Mouse (Mus musculus) limb, embryonic 14.5 days (tissue): ENCODE measurements around the gene Cltb. TPM values are rescaled to one million over a fixed set of nuclear protein-coding genes. Genes with fewer than 3 reads are reported as not detected.

Experiments used
- ATAC-seq: fragments of 200-750 bp; cut with Nextera tagmentation; 2 replicates; pipeline ENCODE4 v1.8.0; 2017; ENCODE audit warnings: low read depth, moderate number of reproducible peaks, moderate TSS enrichment; ENCODE audit not compliant: low FRiP score
- DNase-seq: peaks from one replicate; pipeline ENCODE4 v3.0.0-alpha.2; 2015; ENCODE audit warnings: low spot score
- H3K27ac ChIP-seq: fragments of 300-500 bp; sonication (generic); replicated peaks from 2 replicates; pipeline ENCODE4 v1.5.1; 2014; ENCODE audit warnings: low read depth, mild to moderate bottlenecking, low read length, moderate library complexity, mixed read lengths
- H3K27me3 ChIP-seq: fragments of 300-500 bp; sonication (generic); 2 replicates; pipeline ENCODE4 v1.6.1; 2014; ENCODE audit warnings: low read length, mixed read lengths; ENCODE audit not compliant: control insufficient read depth, insufficient read depth
- H3K36me3 ChIP-seq: fragments of 300-500 bp; sonication (generic); 2 replicates; pipeline ENCODE4 v1.6.1; 2014; ENCODE audit warnings: mild to moderate bottlenecking, low read length, moderate library complexity, mixed read lengths; ENCODE audit not compliant: control insufficient read depth, insufficient read depth
- H3K4me1 ChIP-seq: fragments of 300-500 bp; sonication (generic); 2 replicates; pipeline ENCODE4 v1.6.1; 2014; ENCODE audit warnings: antibody characterized with exemption, low read length, mixed read lengths; ENCODE audit not compliant: control insufficient read depth, insufficient read depth
- H3K4me2 ChIP-seq: fragments of 300-500 bp; sonication (generic); replicated peaks from 2 replicates; pipeline ENCODE4 v1.6.1; 2014; ENCODE audit warnings: low read depth, mild to moderate bottlenecking, low read length, moderate library complexity; ENCODE audit not compliant: severe bottlenecking
- H3K4me3 ChIP-seq: fragments of 300-500 bp; sonication (generic); replicated peaks from 2 replicates; pipeline ENCODE4 v1.5.1; 2014; ENCODE audit warnings: low read length
- H3K9ac ChIP-seq: fragments of 300-500 bp; sonication (generic); 2 replicates; pipeline ENCODE4 v1.6.1; 2014; ENCODE audit warnings: mild to moderate bottlenecking, low read depth, low read length, moderate library complexity; ENCODE audit not compliant: severe bottlenecking
- H3K9me3 ChIP-seq: fragments of 300-500 bp; sonication (generic); 2 replicates; pipeline ENCODE4 v1.6.1; 2016; ENCODE audit warnings: low read length; ENCODE audit not compliant: control insufficient read depth
- POLR2A ChIP-seq: fragments of 200-500 bp; IDR thresholded peaks from 2 replicates; pipeline ENCODE4 v1.8.0; 2012; ENCODE audit warnings: inconsistent platforms, mild to moderate bottlenecking, moderate library complexity, borderline replicate concordance; ENCODE audit not compliant: insufficient read depth, insufficient read length; ENCODE audit errors: extremely low read depth
- WGBS: fragments of 180-500 bp; shearing (Covaris S2); extraction: QIAGEN DNeasy Blood & Tissue Kit; methylation state at CpG from one replicate; pipeline ENCODE4 v1.1.7; 2014; 5-methylcytosine and 5-hydroxymethylcytosine counted together
- polyA plus RNA-seq, 2 experiments: library from polyadenylated mRNA; depleted of rRNA in 1 of 2; stranded (reverse) in 1 of 2; unstranded in 1 of 2; fragments of >200 nt; fragmentation: Nextera tagmentation in 1 of 2; extraction: Ambion mirVana in 1 of 2; gene quantifications; 2 replicates each; pipeline versions ENCODE4 v1.2.1 to v1.2.3; 2012 to 2014

Gene Cltb
- polyA plus RNA-seq, 2 experiments = 26.5 to 45.5 TPM

- Histone ChIP-seq H3K4me2 (no peak overlapping the region), H3K9ac (no peak overlapping the region), H3K27me3 (no peaks in the 10 kb centered on the region), H3K27ac (no peak overlapping the region), H3K4me3 (no peak overlapping the region), H3K36me3 (peaks cover 13% of the 10 kb centered on the region), H3K9me3 (no peaks in the 10 kb centered on the region), H3K4me1 (0 out of 2 replicates have a peak, but pooled peaks cover 6% of the 10 kb centered on the region)
- no peak for DNase-seq
- no peak for TF ChIP-seq POLR2A
- no peak for ATAC-seq
- 79% methylated on average over 8 of the region's 8 CpGs for WGBS
Measured at GRCm38 (mm10) chr13:54596107-54596690, 14.9 kb downstream of the Cltb start.

- TF ChIP-seq POLR2A = no peak
- Histone ChIP-seq H3K36me3 (peaks cover 13% of the 10 kb centered on the region), H3K27ac (no peak overlapping the region), H3K4me2 (no peak overlapping the region), H3K4me1 (peaks cover 14% of the 10 kb centered on the region), H3K9ac (no peak overlapping the region), H3K9me3 (no peaks in the 10 kb centered on the region), H3K4me3 (no peak overlapping the region), H3K27me3 (no peaks in the 10 kb centered on the region)
- 90% methylated on average over 9 of the region's 11 CpGs for WGBS
- ATAC-seq (no peak), DNase-seq (no peak)
Measured at GRCm38 (mm10) chr13:54593617-54594016, 17.5 kb downstream of the Cltb start.

GRCm38 (mm10) chr13:54591776-54592356 lies 19.3 kb downstream of the Cltb start:
- ATAC-seq (no peak), DNase-seq (no peak)
- WGBS = 91% methylated on average over 8 of the region's 8 CpGs
- Histone ChIP-seq H3K4me3 (peak overlapping the region; percentile 80; the same call in 1 of the 2 replicates), H3K4me2 (no peak overlapping the region), H3K4me1 (peaks cover 14% of the 10 kb centered on the region), H3K9me3 (no peaks in the 10 kb centered on the region), H3K27me3 (no peaks in the 10 kb centered on the region), H3K9ac (no peak overlapping the region), H3K36me3 (peaks cover 29% of the 10 kb centered on the region), H3K27ac (no peak overlapping the region)
- TF ChIP-seq POLR2A = no peak

GRCm38 (mm10) chr13:54589996-54590951 lies 20.9 kb downstream of the Cltb start, which contains the start of the genes Nop16 and Higd2a:
Nop16 (minus strand) TSS chr13:54590090.
Higd2a (plus strand) TSS chr13:54590207.
- peak within 1 kb of the TSS; percentile 80 for H3K4me3 ChIP-seq
- H3K36me3 ChIP-seq = peaks cover 37% of the 10 kb centered on the region
- H3K27ac ChIP-seq = peak within 1 kb of the TSS; percentile 91
- WGBS = under 1% methylated on average over 51 of the region's 51 CpGs
- peak; percentile 34; the same call in 1 of the 2 replicates for TF ChIP-seq POLR2A
- H3K27me3 ChIP-seq = no peaks in the 10 kb centered on the region
- H3K9me3 ChIP-seq = no peaks in the 10 kb centered on the region
- DNase-seq (peak; percentile 99), ATAC-seq (peak; percentile 98)
- peak within 1 kb of the TSS; percentile 78 for H3K4me2 ChIP-seq
- peaks cover 14% of the 10 kb centered on the region for H3K4me1 ChIP-seq
- H3K9ac ChIP-seq = peak within 1 kb of the TSS; percentile 85

- no peak for TF ChIP-seq POLR2A
- WGBS = 3% methylated on average over 24 of the region's 24 CpGs
- ATAC-seq = peak; percentile 4; the same call in 1 of the 2 replicates
- Histone ChIP-seq H3K9ac (peak overlapping the region; percentile 61), H3K27me3 (no peaks in the 10 kb centered on the region), H3K27ac (no peak overlapping the region), H3K36me3 (peaks cover 43% of the 10 kb centered on the region), H3K9me3 (no peaks in the 10 kb centered on the region), H3K4me2 (peak overlapping the region; percentile 64), H3K4me3 (peak overlapping the region; percentile 80), H3K4me1 (peaks cover 14% of the 10 kb centered on the region)
- no peak for DNase-seq
Measured at GRCm38 (mm10) chr13:54589414-54589995, 21.6 kb downstream of the Cltb start.
